Mouse (Mus musculus) urinary bladder, postnatal 36 days (tissue): ENCODE measurements around the gene Anp32e.
A peak's percentile ranks its signal among the peaks of the same experiment; 100 is the strongest.
"Not testable (repeated sequence)": the region's sequence is repeated elsewhere in the genome, so short reads cannot be mapped to it uniquely, and the experiment has no call there.

Source experiments
- DNase-seq, 2 experiments: peaks; one replicate each; pipeline ENCODE4 v3.0.0; 2022; ENCODE audit warnings: low spot score in 2 of 2, mixed read lengths in 1 of 2

Anp32e gene

GRCm38 (mm10) chr3:95938835-95939234, 9.8 kb downstream of the Anp32e start:
- no peak for DNase-seq

GRCm38 (mm10) chr3:95942749-95943148, 13.7 kb downstream of the Anp32e start:
- no peak for DNase-seq

GRCm38 (mm10) chr3:95943226-95943625, 14.2 kb downstream of the Anp32e start:
- no peak for DNase-seq

- DNase-seq = no peak
Measured at GRCm38 (mm10) chr3:95944742-95945141, 15.7 kb downstream of the Anp32e start.

GRCm38 (mm10) chr3:95945731-95946240, 16.7 kb downstream of the Anp32e start:
- DNase-seq = peak in 1 of 2 experiments; percentile 9

GRCm38 (mm10) chr3:95948325-95948724, 19.3 kb downstream of the Anp32e start:
- DNase-seq = no peak

- peak; percentile 86 to 87 for DNase-seq
Measured at GRCm38 (mm10) chr3:95950763-95951551, 21.9 kb downstream of the Anp32e start.

GRCm38 (mm10) chr3:95951566-95951965, 22.5 kb downstream of the Anp32e start:
- not testable (repeated sequence) for DNase-seq

GRCm38 (mm10) chr3:95953023-95953422, 24.0 kb downstream of the Anp32e start:
- no peak for DNase-seq

- no peak for DNase-seq
Measured at GRCm38 (mm10) chr3:95953522-95953921, 24.5 kb downstream of the Anp32e start.

GRCm38 (mm10) chr3:95954648-95955173, 25.7 kb downstream of the Anp32e start:
- not testable (repeated sequence) for DNase-seq

GRCm38 (mm10) chr3:95955318-95955717, 26.3 kb downstream of the Anp32e start:
- no peak for DNase-seq

- no peak for DNase-seq
Measured at GRCm38 (mm10) chr3:95957359-95958148, 28.5 kb downstream of the Anp32e start.

- no peak for DNase-seq
Measured at GRCm38 (mm10) chr3:95959082-95959481, 30.0 kb downstream of the Anp32e start.

GRCm38 (mm10) chr3:95959807-95960206, 30.8 kb downstream of the Anp32e start:
- no peak for DNase-seq

GRCm38 (mm10) chr3:95962182-95962581, 33.1 kb downstream of the Anp32e start:
- DNase-seq = not testable (repeated sequence)

- no peak for DNase-seq
Measured at GRCm38 (mm10) chr3:95963230-95963629, 34.2 kb downstream of the Anp32e start.

GRCm38 (mm10) chr3:95963681-95964080, 34.6 kb downstream of the Anp32e start:
- DNase-seq = no peak

- DNase-seq = no peak
Measured at GRCm38 (mm10) chr3:95965518-95966451, 36.7 kb downstream of the Anp32e start.

GRCm38 (mm10) chr3:95969277-95969676, 40.2 kb downstream of the Anp32e start:
- DNase-seq = no peak

- DNase-seq = not testable (repeated sequence)
Measured at GRCm38 (mm10) chr3:95970661-95971060, 41.6 kb downstream of the Anp32e start.
